Mouse (Mus musculus): ENCODE results near the gene Dzank1. TPM values are rescaled to one million over a fixed set of nuclear protein-coding genes. Genes with fewer than 3 reads are reported as not detected.

Gene Dzank1
- polyA plus RNA-seq, 1 experiment from 2014 or later: 2.2 TPM

DNA sequence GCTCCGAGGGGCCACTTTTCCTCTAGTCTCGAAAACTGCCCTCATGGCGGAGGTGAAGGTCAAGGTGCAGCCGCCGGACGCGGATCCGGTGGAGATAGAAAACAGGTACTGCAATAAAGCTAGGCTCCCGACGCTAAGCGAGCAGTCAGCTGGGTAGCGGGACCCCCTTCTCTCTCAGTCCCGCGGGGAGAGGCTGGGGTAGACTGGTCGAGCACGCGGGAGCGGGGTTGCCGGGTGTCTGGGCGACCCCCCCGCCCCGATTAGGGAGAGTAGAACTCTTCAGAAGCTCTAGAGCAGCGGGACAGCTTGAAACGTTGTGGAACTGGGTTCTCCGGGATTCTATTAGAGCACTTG, 584 bp upstream of the Dzank1 start:
- H3K27me3 ChIP-seq: peaks cover 16% of the 10 kb centered on the region
- H3K4me2 ChIP-seq (replicated peaks): peak overlapping the region; percentile 79
- 0% methylated on average over 25 of the region's 25 CpGs for WGBS
- peak overlapping the region; percentile 73 for H3K27ac ChIP-seq
- peaks cover 18% of the 10 kb centered on the region for H3K36me3 ChIP-seq
- peak overlapping the region; percentile 97 for H3K4me3 ChIP-seq
- ATAC-seq (ENCODE audit: low FRiP score, low read depth): peak; percentile 42
- no peaks in the 10 kb centered on the region for H3K9me3 ChIP-seq
- peaks cover 14% of the 10 kb centered on the region for H3K4me1 ChIP-seq
- peak overlapping the region; percentile 93 for H3K9ac ChIP-seq

DNA sequence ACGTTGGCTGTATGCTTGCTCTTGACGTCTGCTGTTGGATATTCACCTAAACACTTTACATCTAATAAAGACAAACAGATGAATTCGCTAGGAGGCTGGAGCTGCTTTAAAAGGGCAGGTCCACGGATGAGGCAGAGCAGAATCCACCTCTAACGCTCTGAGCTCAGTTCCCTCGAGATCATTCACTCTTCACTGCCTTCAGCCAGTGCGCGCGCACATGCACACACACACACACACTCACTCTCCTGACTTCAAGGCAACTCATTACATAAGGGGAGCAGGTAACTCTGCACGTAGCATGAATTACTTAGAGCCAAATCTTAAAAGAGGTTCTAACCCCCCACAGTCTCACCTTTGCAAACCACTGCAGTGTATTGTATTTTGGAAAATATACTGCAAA, 1.4 kb downstream of the Dzank1 start:
- H3K27me3 ChIP-seq: peaks cover 16% of the 10 kb centered on the region
- WGBS: 57% methylated on average over 10 of the region's 10 CpGs

DNA sequence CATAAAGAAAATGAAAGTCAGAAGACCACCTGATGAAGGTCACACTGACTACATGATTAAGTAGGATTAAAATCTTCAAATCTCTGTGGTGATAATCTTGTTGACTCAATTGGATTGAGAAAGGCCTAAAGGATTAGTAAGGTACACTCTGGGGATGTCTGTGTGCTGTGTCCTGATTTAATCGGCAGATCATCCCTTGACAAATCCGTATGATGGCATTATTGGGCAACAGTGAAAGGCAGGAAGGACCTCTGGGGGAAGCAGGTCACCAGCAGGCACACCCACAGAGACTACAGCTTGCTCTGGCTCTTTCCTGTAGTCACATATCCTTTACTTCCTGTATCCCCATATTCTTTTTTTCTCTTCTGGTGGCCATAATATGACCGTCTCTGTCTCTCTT, 7.4 kb downstream of the Dzank1 start:
- Histone ChIP-seq H3K9me3 (no peaks in the 10 kb centered on the region), H3K4me1 (no peaks in the 10 kb centered on the region), H3K27ac (no peak overlapping the region), H3K4me2 (replicated peaks) (no peak overlapping the region), H3K27me3 (no peaks in the 10 kb centered on the region), H3K4me3 (no peak overlapping the region), H3K36me3 (no peaks in the 10 kb centered on the region), H3K9ac (no peak overlapping the region)
- 66% methylated on average over 3 of the region's 3 CpGs for WGBS
- ATAC-seq (ENCODE audit: low FRiP score, low read depth): no peak

More for the DNA sequence above, 1.4 kb downstream of the Dzank1 start:
- Histone ChIP-seq H3K9ac (no peak overlapping the region), H3K27ac (no peak overlapping the region), H3K9me3 (no peaks in the 10 kb centered on the region), H3K4me2 (replicated peaks) (no peak overlapping the region), H3K4me1 (peaks cover 14% of the 10 kb centered on the region), H3K4me3 (no peak overlapping the region), H3K36me3 (peaks cover 8% of the 10 kb centered on the region; the same call in 1 of the 2 replicates)
- no peak for ATAC-seq (ENCODE audit: low FRiP score, low read depth)

DNA sequence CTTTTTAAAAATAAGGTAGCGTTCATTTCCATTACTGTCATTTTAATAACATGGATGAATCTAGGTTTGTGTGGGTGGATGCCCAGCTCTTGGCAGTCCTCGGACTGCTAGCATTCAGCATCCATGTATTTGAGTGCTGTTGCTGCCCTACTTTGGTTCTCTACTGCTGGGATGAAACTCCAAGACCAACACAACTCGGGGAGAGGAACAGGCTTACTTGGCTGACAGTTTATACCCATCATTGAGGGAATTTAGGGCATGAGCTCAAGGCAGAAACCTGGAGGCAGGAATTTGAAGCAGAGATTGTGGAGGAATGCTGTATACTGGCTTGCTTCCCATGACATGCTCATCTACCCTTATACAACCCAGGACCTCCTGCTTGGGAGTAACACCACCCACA, 12.6 kb downstream of the Dzank1 start:
- H3K9ac ChIP-seq: no peak overlapping the region
- H3K4me1 ChIP-seq: no peaks in the 10 kb centered on the region
- no peaks in the 10 kb centered on the region for H3K9me3 ChIP-seq
- 81% methylated on average over 3 of the region's 3 CpGs for WGBS
- H3K27me3 ChIP-seq: no peaks in the 10 kb centered on the region
- H3K36me3 ChIP-seq: no peaks in the 10 kb centered on the region
- H3K4me2 ChIP-seq (replicated peaks): no peak overlapping the region
- no peak overlapping the region for H3K27ac ChIP-seq
- no peak overlapping the region for H3K4me3 ChIP-seq
- no peak for ATAC-seq (ENCODE audit: low FRiP score, low read depth)

DNA sequence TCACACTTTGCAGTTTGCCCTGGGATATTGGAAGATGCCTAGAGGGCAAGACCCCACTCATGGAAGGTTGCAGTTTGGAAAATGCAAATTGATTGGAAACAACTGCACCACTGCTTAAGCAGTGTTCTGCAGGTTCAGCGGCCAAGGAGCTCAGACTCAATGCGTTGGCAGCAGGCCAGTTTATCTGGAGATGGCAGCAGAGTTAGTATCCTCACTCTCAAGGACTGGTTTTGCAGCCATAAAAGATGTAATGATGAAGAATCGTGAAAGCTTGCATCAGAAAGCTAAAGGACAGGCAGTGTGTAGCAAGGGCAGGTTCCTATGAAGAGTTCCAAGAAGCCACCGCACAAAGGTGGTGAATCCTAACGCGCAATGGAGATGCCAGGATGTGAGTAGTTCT, 25.1 kb downstream of the Dzank1 start:
- no peaks in the 10 kb centered on the region for H3K36me3 ChIP-seq
- no peaks in the 10 kb centered on the region for H3K4me1 ChIP-seq
- no peak for ATAC-seq (ENCODE audit: low FRiP score, low read depth)
- no peak overlapping the region for H3K9ac ChIP-seq
- no peak overlapping the region for H3K27ac ChIP-seq
- H3K9me3 ChIP-seq: no peaks in the 10 kb centered on the region
- 87% methylated on average over 6 of the region's 6 CpGs for WGBS
- no peaks in the 10 kb centered on the region for H3K27me3 ChIP-seq
- no peak overlapping the region for H3K4me2 ChIP-seq (replicated peaks)
- H3K4me3 ChIP-seq: no peak overlapping the region

DNA sequence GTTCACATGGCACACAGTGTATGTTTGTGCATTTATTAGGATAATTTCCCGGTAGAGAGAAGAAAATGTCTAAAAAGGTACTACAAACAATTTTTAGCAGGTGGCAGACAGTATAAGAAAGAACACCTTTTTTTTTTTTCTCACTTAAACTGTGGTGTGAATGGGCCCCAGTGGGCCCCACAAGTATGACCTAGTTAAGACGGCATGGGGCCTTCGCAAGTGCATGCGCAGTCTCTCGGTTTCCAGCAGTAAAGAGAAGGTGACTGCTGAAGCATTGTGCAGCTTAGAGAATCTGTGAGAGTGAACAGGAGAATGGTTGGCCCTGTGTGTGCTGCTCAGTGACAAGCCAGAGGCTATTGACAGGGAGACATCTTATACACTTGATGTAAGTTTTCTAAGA, 37.9 kb downstream of the Dzank1 start:
- no peaks in the 10 kb centered on the region for H3K27me3 ChIP-seq
- H3K4me1 ChIP-seq: peaks cover 15% of the 10 kb centered on the region
- H3K27ac ChIP-seq: no peak overlapping the region
- 72% methylated on average over 5 of the region's 5 CpGs for WGBS
- H3K9ac ChIP-seq: no peak overlapping the region
- ATAC-seq (ENCODE audit: low FRiP score, low read depth): no peak
- H3K36me3 ChIP-seq: no peaks in the 10 kb centered on the region
- no peaks in the 10 kb centered on the region for H3K9me3 ChIP-seq
- H3K4me2 ChIP-seq (replicated peaks): no peak overlapping the region
- H3K4me3 ChIP-seq: no peak overlapping the region

DNA sequence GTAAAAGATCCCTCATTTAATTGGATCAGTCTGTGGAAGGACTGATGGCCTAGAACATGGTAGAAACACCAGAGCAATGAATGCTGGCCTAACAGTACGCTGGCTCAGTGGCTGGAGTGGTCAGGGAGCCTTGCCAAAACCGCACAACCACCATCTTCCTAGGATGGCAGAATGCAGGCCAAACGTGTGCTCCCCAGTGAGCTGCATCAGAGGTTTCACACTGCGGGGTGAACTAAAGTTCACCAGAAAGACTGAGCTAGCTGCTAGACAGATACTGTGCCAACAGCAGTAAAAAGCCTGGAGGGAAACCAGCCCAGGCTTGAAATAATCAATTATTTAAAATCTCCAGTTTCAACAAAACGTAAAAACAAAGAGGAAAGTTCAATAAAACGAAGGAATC, 39.7 kb downstream of the Dzank1 start:
- Histone ChIP-seq H3K9ac (no peak overlapping the region), H3K27ac (peak overlapping the region; percentile 63; the same call in 1 of the 2 replicates), H3K9me3 (no peaks in the 10 kb centered on the region), H3K4me3 (no peak overlapping the region), H3K27me3 (no peaks in the 10 kb centered on the region), H3K4me2 (replicated peaks) (no peak overlapping the region), H3K36me3 (no peaks in the 10 kb centered on the region), H3K4me1 (peaks cover 15% of the 10 kb centered on the region)
- 34% methylated on average over 6 of the region's 6 CpGs for WGBS
- peak; percentile 90 for ATAC-seq (ENCODE audit: low FRiP score, low read depth)

DNA sequence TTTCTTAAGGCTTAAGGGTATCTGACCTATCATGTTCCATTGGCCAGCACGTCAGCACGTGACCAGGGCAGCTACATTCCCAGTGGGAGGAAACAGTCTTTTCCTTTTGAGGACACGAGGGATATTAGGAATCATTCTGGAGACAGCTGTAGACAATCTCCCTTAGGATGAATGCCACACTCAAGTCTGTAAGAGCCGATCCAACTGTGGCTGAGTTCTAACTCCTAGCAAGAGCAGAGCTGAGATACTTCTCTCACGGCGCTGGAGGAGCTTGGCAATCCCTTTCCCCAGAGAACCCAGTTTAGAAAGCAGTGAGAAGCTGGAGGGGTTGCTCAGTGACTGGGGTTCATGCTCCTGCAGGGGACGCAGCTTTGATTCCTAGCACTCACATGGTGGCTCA, 41.8 kb downstream of the Dzank1 start:
- no peaks in the 10 kb centered on the region for H3K27me3 ChIP-seq
- H3K36me3 ChIP-seq: no peaks in the 10 kb centered on the region
- H3K9me3 ChIP-seq: no peaks in the 10 kb centered on the region
- 86% methylated on average over 7 of the region's 7 CpGs for WGBS
- H3K4me1 ChIP-seq: peaks cover 15% of the 10 kb centered on the region
- no peak for ATAC-seq (ENCODE audit: low FRiP score, low read depth)
- no peak overlapping the region for H3K4me2 ChIP-seq (replicated peaks)
- no peak overlapping the region for H3K27ac ChIP-seq
- H3K4me3 ChIP-seq: no peak overlapping the region
- H3K9ac ChIP-seq: no peak overlapping the region

DNA sequence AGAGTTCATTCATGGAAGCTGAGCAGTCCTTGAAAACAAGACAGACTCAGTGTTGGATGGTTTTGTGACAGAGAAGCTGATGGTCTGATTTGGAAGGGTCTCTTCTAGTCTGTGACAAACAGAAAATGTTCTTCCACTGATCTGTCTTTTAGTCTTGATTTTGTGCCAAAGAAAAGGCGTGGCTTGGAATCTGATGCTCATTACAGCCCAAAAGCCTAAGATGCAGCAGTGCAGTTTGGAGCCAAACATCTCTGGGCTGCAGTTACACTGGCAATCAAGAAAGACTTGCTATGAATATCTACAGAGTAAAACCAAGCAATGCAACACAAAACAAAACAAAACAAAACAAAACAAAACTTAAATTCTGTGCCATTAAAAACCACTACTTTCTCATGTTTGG, 43.1 kb downstream of the Dzank1 start:
- Histone ChIP-seq H3K4me2 (replicated peaks) (no peak overlapping the region), H3K27ac (no peak overlapping the region), H3K27me3 (no peaks in the 10 kb centered on the region), H3K9ac (no peak overlapping the region), H3K4me1 (peaks cover 15% of the 10 kb centered on the region), H3K4me3 (no peak overlapping the region), H3K36me3 (no peaks in the 10 kb centered on the region), H3K9me3 (no peaks in the 10 kb centered on the region)
- 55% methylated on average over 1 of the region's 1 CpGs for WGBS
- ATAC-seq (ENCODE audit: low FRiP score, low read depth): no peak

DNA sequence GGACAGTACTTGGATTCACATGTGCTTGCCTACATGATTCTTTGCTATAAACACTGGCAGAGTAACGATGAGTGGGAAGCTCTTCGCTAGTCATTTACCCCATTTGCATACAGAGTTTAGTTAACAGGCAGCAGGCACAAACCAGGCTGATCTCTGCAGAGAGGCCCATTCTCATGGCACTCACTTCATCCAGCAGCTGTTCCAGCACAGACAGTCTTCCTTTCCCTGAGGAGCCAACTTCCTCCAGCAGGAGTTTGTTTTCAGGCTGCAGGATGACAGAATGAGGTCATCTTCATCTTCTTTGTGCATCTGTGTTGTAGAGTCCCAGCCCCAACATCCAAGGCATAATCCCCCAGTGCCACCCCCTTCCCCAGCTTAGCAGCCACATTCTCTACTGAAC, 47.8 kb downstream of the Dzank1 start:
- Histone ChIP-seq H3K4me3 (no peak overlapping the region), H3K9me3 (no peaks in the 10 kb centered on the region), H3K9ac (no peak overlapping the region), H3K27ac (no peak overlapping the region), H3K4me1 (no peaks in the 10 kb centered on the region), H3K27me3 (no peaks in the 10 kb centered on the region), H3K4me2 (replicated peaks) (no peak overlapping the region), H3K36me3 (no peaks in the 10 kb centered on the region)
- 70% methylated on average over 2 of the region's 2 CpGs for WGBS
- ATAC-seq (ENCODE audit: low FRiP score, low read depth): no peak

DNA sequence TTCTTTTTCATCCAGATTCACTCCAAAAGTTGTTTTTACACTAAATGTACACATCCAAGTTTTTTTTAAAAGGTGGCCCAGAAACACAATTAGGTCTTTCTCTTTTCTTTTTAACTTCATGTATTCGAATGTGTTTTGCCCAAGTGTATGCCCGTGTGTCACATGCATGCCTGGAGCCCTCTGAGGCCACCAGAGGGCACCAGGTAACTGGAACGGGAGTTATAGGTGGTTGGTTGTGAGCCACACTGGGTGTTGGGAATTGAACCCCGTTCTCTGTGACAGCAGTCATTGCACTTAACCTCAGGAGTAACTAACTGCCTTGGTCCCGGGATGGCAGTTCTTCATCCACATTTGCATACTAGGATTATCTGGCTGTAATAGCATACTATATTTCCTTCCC, 60.0 kb downstream of the Dzank1 start:
- 70% methylated on average over 5 of the region's 5 CpGs for WGBS
- Histone ChIP-seq H3K9me3 (no peaks in the 10 kb centered on the region), H3K36me3 (no peaks in the 10 kb centered on the region), H3K4me2 (replicated peaks) (no peak overlapping the region), H3K27ac (no peak overlapping the region), H3K27me3 (no peaks in the 10 kb centered on the region), H3K4me1 (no peaks in the 10 kb centered on the region), H3K9ac (no peak overlapping the region), H3K4me3 (no peak overlapping the region)
- ATAC-seq (ENCODE audit: low FRiP score, low read depth): no peak

DNA sequence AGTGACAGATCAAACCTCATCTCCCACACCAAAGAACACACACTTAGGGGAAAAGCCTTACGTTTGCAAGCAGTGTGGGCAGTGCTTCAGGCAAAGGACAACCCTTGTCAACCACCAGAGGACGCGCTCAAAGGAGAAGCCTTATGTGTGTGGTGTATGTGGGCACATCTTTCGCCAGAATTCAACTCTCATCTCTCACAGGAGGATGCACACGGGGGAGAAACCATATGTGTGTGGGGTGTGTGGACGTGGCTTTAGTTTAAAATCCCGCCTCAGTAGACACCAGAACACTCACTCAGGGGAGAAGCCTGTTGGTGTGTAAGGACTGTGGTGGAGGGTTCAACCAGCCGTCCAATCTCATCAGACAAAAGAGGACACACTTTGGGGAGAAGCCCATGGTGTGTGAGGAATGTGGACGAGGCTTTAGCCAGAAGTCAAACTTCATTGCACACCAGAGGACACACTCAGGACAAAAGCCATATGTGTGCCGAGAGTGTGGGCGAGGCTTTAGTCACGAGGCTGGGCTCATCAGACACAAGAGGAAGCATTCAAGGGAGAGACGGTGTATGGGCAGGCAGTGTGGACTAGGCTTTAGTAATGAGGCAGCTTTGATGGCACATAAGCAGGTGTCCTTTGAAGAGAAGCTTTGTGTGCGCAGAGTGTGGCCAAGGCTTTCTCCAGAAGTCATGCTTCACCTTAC, 61.2 kb downstream of the Dzank1 start:
- Histone ChIP-seq H3K9me3 (no peaks in the 10 kb centered on the region), H3K4me3 (no peak overlapping the region), H3K4me1 (no peaks in the 10 kb centered on the region), H3K4me2 (replicated peaks) (no peak overlapping the region), H3K9ac (no peak overlapping the region), H3K27ac (no peak overlapping the region), H3K36me3 (no peaks in the 10 kb centered on the region), H3K27me3 (no peaks in the 10 kb centered on the region)
- WGBS: 78% methylated on average over 14 of the region's 14 CpGs
- ATAC-seq (ENCODE audit: low FRiP score, low read depth): no peak

All from limb, embryonic 13.5 days (tissue).